Mouse (Mus musculus) cortical plate, adult 2 months (tissue): Measurements from ENCODE around the gene Itpripl2.

Source experiments
- CTCF ChIP-seq: fragments of 200-500 bp; IDR thresholded peaks from 2 replicates; pipeline ENCODE4 v1.5.1; 2011; ENCODE audit warnings: mild to moderate bottlenecking, control low read depth, low read length; ENCODE audit not compliant: insufficient read depth; ENCODE audit errors: extremely low read depth
- POLR2A ChIP-seq: fragments of 200-500 bp; IDR thresholded peaks from 2 replicates; pipeline ENCODE4 v1.6.1; 2011; ENCODE audit warnings: mild to moderate bottlenecking, low read length, control low read depth; ENCODE audit not compliant: insufficient read depth; ENCODE audit errors: extremely low read depth

- TF ChIP-seq POLR2A (peak; percentile 58; the same call in 1 of the 2 replicates), CTCF (0 out of 2 replicates have a peak, but pooled peaks have one; percentile 7)
Observed at GRCm38 (mm10) chr7:118532519-118533177, 40.9 kb upstream of the Itpripl2 start.
